Mouse (Mus musculus): ENCODE results near the gene Samd10. TPM values are rescaled to one million over a fixed set of nuclear protein-coding genes. Genes with fewer than 3 reads are reported as not detected.

Gene Samd10
- polyA plus RNA-seq, 1 experiment from 2014 or later: 29.2 TPM

DNA sequence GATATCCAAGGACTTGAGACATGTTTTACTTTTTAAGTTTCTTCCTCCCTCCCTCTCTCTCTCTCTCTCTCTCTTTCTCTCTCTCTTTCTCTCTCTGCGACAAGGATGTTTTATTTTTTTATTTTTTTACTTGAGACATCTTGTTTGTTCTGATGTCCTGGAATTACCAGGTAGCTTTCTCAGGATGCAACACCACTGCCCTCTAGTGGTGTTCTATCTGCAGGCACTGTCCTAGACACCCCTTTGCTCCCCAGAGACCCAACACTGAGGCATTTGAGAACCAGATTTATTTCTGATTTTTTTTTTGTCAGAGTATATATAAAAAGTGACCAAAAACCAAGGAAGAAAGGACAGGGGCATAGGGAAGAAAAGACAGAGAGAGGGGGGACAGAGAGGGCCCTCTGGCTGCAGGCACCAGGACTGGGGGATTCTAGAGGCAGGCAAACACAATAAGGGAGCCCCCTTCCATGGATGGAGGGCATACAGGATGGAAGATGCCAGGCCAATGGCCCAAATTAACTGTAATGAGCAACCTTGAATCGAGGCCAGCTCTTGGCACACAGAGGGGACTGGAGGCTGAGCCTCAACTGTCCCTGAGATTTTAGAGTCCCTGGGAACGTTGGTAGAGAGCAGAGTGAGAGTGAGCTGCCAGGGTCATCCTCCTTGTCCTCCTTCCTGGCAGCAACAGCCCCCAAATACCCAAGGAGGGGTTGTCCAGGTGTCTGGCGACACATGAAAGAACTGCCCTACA lies 3.9 kb downstream of the Samd10 start:
- H3K27me3 ChIP-seq (ENCODE audit: control insufficient read depth, insufficient read depth, low read length): 0 out of 2 replicates have a peak, but pooled peaks cover 5% of the 10 kb centered on the region
- H3K4me2 ChIP-seq (replicated peaks; ENCODE audit: low read depth, low read length): no peak overlapping the region
- peaks cover 12% of the 10 kb centered on the region; the same call in 1 of the 2 replicates for H3K4me1 ChIP-seq (ENCODE audit: control insufficient read depth, insufficient read depth, low read length)
- no peak overlapping the region for H3K9ac ChIP-seq (ENCODE audit: low read depth, low read length)
- 69% methylated on average over 4 of the region's 4 CpGs for WGBS
- H3K9me3 ChIP-seq (ENCODE audit: control insufficient read depth, low read length): no peaks in the 10 kb centered on the region
- ATAC-seq (ENCODE audit: low FRiP score, low TSS enrichment): no peak
- peaks cover 7% of the 10 kb centered on the region for H3K36me3 ChIP-seq (ENCODE audit: control insufficient read depth, insufficient read depth, low read length)
- H3K4me3 ChIP-seq (ENCODE audit: low read length): no peak overlapping the region
- H3K27ac ChIP-seq (ENCODE audit: low read depth, low read length): no peak overlapping the region

DNA sequence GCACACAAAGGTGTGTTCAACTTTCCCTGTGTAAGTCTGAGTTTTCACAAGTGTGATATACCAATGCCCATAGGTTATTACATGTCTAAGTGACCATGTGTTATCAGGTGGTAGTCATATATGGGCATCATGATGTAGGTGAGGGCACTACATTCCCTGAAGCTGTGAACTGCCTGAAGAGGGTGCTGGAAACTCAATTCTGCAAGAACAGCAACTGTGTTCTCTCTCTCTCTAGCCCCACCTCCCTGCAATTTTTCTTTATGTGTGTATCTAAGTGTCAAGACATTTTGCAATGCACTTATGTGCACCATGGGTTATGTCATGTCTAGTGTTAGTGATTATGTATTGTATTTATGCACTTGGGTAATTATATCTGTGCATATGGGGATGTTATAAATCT lies 5.1 kb downstream of the Samd10 start:
- Histone ChIP-seq H3K4me3 (ENCODE audit: low read length) (no peak overlapping the region), H3K36me3 (ENCODE audit: control insufficient read depth, insufficient read depth, low read length) (peaks cover 19% of the 10 kb centered on the region), H3K4me1 (ENCODE audit: control insufficient read depth, insufficient read depth, low read length) (peaks cover 12% of the 10 kb centered on the region; the same call in 1 of the 2 replicates), H3K9ac (ENCODE audit: low read depth, low read length) (no peak overlapping the region), H3K27me3 (ENCODE audit: control insufficient read depth, insufficient read depth, low read length) (0 out of 2 replicates have a peak, but pooled peaks cover under 1% of the 10 kb centered on the region), H3K4me2 (replicated peaks; ENCODE audit: low read depth, low read length) (no peak overlapping the region), H3K27ac (ENCODE audit: low read depth, low read length) (no peak overlapping the region), H3K9me3 (ENCODE audit: control insufficient read depth, low read length) (no peaks in the 10 kb centered on the region)
- no peak for ATAC-seq (ENCODE audit: low FRiP score, low TSS enrichment)

DNA sequence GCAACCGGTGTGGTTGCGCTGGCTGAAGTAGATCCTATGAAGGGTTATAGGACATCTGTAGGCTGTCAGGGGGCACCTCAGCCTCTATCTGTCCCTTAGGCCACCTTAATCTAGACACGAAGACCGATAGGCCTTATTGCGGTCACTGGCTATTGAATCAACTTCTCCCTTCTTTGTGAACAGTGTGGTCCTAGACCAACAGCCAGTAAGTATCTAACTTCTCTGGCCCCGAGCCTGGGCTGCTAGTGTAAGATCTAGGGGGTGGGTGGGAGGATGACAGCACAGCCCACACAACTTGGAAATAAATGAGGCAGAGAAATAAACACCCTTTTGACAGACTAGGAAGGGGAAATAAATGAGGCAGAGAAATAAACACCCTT lies 6.0 kb downstream of the Samd10 start:
- peak; percentile 40 for ATAC-seq (ENCODE audit: low FRiP score, low TSS enrichment)
- Histone ChIP-seq H3K27me3 (ENCODE audit: control insufficient read depth, insufficient read depth, low read length) (no peaks in the 10 kb centered on the region), H3K4me3 (ENCODE audit: low read length) (peak overlapping the region; percentile 88), H3K9ac (ENCODE audit: low read depth, low read length) (peak overlapping the region; percentile 94), H3K4me2 (replicated peaks; ENCODE audit: low read depth, low read length) (peak overlapping the region; percentile 84), H3K4me1 (ENCODE audit: control insufficient read depth, insufficient read depth, low read length) (peaks cover 12% of the 10 kb centered on the region; the same call in 1 of the 2 replicates), H3K27ac (ENCODE audit: low read depth, low read length) (peak overlapping the region; percentile 89), H3K9me3 (ENCODE audit: control insufficient read depth, low read length) (no peaks in the 10 kb centered on the region), H3K36me3 (ENCODE audit: control insufficient read depth, insufficient read depth, low read length) (peaks cover 28% of the 10 kb centered on the region)
- WGBS: 2% methylated on average over 6 of the region's 6 CpGs

DNA sequence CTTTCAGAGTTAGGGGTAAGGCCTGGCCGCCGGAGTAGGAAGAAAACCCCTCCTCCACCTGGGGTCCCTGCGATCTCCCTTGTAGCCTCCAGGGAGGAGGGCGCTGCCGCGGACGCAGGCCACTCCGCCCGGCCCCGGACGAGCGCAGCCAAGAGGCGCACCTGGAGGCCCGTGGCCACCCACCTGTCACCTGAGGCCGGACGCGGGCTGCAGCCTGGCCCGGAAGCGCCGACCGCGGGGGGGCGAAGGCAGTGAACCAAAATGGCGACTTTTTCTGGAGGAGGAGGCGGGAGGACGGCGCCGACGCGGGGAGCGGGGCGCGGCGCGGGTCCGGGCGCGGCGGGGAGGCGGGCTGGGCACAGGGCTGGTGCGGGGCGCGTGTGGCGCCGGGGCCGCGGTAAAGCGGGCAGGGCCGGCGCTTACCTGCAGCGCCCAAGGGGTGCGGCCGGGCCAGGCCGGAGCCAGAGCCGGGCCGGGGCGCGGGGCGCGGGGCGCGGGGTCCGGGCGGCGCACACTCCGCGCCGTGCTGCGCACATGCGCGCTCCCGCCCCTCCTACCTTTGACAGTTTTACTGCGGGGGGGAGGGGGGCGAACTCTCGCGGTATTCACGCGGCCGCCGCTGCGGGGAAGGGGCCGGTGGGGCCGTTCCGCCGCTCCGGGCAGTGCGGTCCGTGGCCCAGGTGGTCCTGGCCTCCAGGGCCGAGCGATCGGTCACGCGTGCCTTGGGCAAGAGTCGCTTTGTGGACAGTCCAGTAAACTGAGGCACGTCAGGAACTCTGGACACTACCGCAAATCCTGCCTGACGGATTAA lies 6.6 kb downstream of the Samd10 start, which contains the start of gene Zfp512b:
Gene Zfp512b, minus strand, starts transcription at position 573 of the 811 bp plus-strand sequence.
- peak; percentile 79 for ATAC-seq (ENCODE audit: low FRiP score, low TSS enrichment)
- Histone ChIP-seq H3K4me3 (ENCODE audit: low read length) (peak within 1 kb of the TSS; percentile 88), H3K27me3 (ENCODE audit: control insufficient read depth, insufficient read depth, low read length) (no peaks in the 10 kb centered on the region), H3K4me1 (ENCODE audit: control insufficient read depth, insufficient read depth, low read length) (peaks cover 12% of the 10 kb centered on the region; the same call in 1 of the 2 replicates), H3K9ac (ENCODE audit: low read depth, low read length) (peak within 1 kb of the TSS; percentile 94), H3K4me2 (replicated peaks; ENCODE audit: low read depth, low read length) (peak within 1 kb of the TSS; percentile 84), H3K9me3 (ENCODE audit: control insufficient read depth, low read length) (no peaks in the 10 kb centered on the region), H3K27ac (ENCODE audit: low read depth, low read length) (peak within 1 kb of the TSS; percentile 89), H3K36me3 (ENCODE audit: control insufficient read depth, insufficient read depth, low read length) (peaks cover 34% of the 10 kb centered on the region)
- 1% methylated on average over 86 of the region's 97 CpGs for WGBS

- Histone ChIP-seq H3K4me1 (ENCODE audit: control insufficient read depth, insufficient read depth, low read length) (peaks cover 12% of the 10 kb centered on the region; the same call in 1 of the 2 replicates), H3K27me3 (ENCODE audit: control insufficient read depth, insufficient read depth, low read length) (no peaks in the 10 kb centered on the region), H3K27ac (ENCODE audit: low read depth, low read length) (peak within 1 kb of the TSS; percentile 89), H3K9ac (ENCODE audit: low read depth, low read length) (peak within 1 kb of the TSS; percentile 94), H3K4me3 (ENCODE audit: low read length) (peak within 1 kb of the TSS; percentile 88), H3K9me3 (ENCODE audit: control insufficient read depth, low read length) (no peaks in the 10 kb centered on the region), H3K36me3 (ENCODE audit: control insufficient read depth, insufficient read depth, low read length) (peaks cover 41% of the 10 kb centered on the region), H3K4me2 (replicated peaks; ENCODE audit: low read depth, low read length) (peak within 1 kb of the TSS; percentile 84)
- WGBS: 9% methylated on average over 5 of the region's 5 CpGs
- peak; percentile 4; the same call in 1 of the 2 replicates for ATAC-seq (ENCODE audit: low FRiP score, low TSS enrichment)
Measured at GRCm38 (mm10) chr2:181591528-181592085, 7.4 kb downstream of the Samd10 start, which contains the start of gene Prpf6. Gene Prpf6 (plus strand): TSS chr2:181591868.

- Histone ChIP-seq H3K27me3 (ENCODE audit: control insufficient read depth, insufficient read depth, low read length) (no peaks in the 10 kb centered on the region), H3K4me3 (ENCODE audit: low read length) (no peak overlapping the region), H3K9ac (ENCODE audit: low read depth, low read length) (no peak overlapping the region), H3K9me3 (ENCODE audit: control insufficient read depth, low read length) (no peaks in the 10 kb centered on the region), H3K36me3 (ENCODE audit: control insufficient read depth, insufficient read depth, low read length) (peaks cover 53% of the 10 kb centered on the region), H3K4me1 (ENCODE audit: control insufficient read depth, insufficient read depth, low read length) (peaks cover 12% of the 10 kb centered on the region; the same call in 1 of the 2 replicates), H3K27ac (ENCODE audit: low read depth, low read length) (no peak overlapping the region), H3K4me2 (replicated peaks; ENCODE audit: low read depth, low read length) (no peak overlapping the region; the same call in 1 of the 2 replicates)
- 96% methylated on average over 5 of the region's 5 CpGs for WGBS
- no peak for ATAC-seq (ENCODE audit: low FRiP score, low TSS enrichment)
Measured at GRCm38 (mm10) chr2:181590471-181590870, 8.5 kb downstream of the Samd10 start.

DNA sequence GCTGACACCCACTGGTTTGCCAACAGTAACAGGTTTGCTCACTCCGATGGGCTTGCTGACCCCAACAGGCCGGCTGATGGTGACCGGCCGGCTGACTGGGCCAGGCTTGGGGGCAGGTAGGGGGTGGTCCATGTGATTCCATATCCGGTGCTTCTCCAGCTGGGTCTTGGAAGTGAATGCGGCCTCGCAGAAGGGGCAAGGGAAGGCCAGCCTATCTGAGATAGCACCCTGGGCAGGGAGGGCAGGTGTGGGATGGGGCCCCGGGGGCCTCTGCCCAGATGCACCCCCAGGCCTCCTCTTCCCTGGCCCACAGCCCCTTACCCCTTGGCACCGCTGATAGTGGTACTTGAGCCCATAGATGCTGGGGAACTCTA lies 9.3 kb downstream of the Samd10 start:
- Histone ChIP-seq H3K4me2 (replicated peaks; ENCODE audit: low read depth, low read length) (no peak overlapping the region), H3K36me3 (ENCODE audit: control insufficient read depth, insufficient read depth, low read length) (peaks cover 60% of the 10 kb centered on the region), H3K9ac (ENCODE audit: low read depth, low read length) (no peak overlapping the region), H3K4me3 (ENCODE audit: low read length) (no peak overlapping the region), H3K27me3 (ENCODE audit: control insufficient read depth, insufficient read depth, low read length) (no peaks in the 10 kb centered on the region), H3K27ac (ENCODE audit: low read depth, low read length) (no peak overlapping the region), H3K9me3 (ENCODE audit: control insufficient read depth, low read length) (no peaks in the 10 kb centered on the region), H3K4me1 (ENCODE audit: control insufficient read depth, insufficient read depth, low read length) (peaks cover 12% of the 10 kb centered on the region; the same call in 1 of the 2 replicates)
- no peak for ATAC-seq (ENCODE audit: low FRiP score, low TSS enrichment)
- 92% methylated on average over 9 of the region's 9 CpGs for WGBS

DNA sequence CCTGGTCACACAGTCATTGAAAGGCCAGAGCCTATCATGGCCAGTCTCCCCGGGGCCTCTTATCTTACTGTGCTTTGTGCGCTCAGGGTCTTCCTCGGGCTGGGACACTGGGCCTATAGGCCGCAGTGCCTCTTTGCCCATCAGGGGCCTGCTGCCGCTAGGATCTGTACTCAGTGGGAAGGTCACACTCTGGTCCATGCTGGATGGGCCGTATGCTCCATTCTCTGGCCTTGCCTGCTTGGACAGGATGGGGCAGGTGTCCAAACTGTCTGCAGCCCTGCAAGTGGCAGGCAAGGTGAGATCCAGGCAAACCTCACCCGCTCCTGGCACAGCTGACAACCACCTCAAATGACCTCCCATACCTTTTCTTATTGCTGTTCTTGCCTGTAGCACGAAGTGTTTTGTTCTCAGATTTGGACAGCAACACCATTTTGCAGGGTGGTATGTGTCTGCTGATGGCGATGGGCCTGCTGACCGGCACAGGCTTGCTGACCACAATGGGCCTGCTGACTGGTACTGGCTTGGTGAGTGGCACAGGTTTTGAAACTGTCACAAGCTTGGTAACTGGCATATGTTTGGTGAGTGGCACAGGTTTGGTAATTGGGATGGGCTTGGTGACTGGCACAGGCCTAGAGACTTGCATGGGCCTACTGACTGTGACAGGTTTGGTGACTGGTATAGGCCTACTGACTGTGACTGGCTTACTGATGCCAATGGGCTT lies 9.8 kb downstream of the Samd10 start:
- H3K9me3 ChIP-seq (ENCODE audit: control insufficient read depth, low read length): no peaks in the 10 kb centered on the region
- H3K9ac ChIP-seq (ENCODE audit: low read depth, low read length): peak overlapping the region; percentile 18; the same call in 1 of the 2 replicates
- H3K4me3 ChIP-seq (ENCODE audit: low read length): no peak overlapping the region
- peaks cover 66% of the 10 kb centered on the region for H3K36me3 ChIP-seq (ENCODE audit: control insufficient read depth, insufficient read depth, low read length)
- no peak for ATAC-seq (ENCODE audit: low FRiP score, low TSS enrichment)
- H3K27me3 ChIP-seq (ENCODE audit: control insufficient read depth, insufficient read depth, low read length): no peaks in the 10 kb centered on the region
- H3K27ac ChIP-seq (ENCODE audit: low read depth, low read length): no peak overlapping the region
- WGBS: 93% methylated on average over 10 of the region's 10 CpGs
- no peak overlapping the region for H3K4me2 ChIP-seq (replicated peaks; ENCODE audit: low read depth, low read length)
- peaks cover 12% of the 10 kb centered on the region; the same call in 1 of the 2 replicates for H3K4me1 ChIP-seq (ENCODE audit: control insufficient read depth, insufficient read depth, low read length)
